Mouse (Mus musculus) liver, embryonic 14.5 days (tissue): ENCODE measurements around the gene Ptprn.

Experiments used
- CTCF ChIP-seq: IDR thresholded peaks from 2 replicates; pipeline ENCODE4 v1.5.1; 2016; ENCODE audit warnings: antibody characterized with exemption, low read depth, control low read depth
- EP300 ChIP-seq: IDR thresholded peaks from 2 replicates; pipeline ENCODE4 v1.6.1; 2016; ENCODE audit warnings: antibody characterized with exemption, low read depth

DNA sequence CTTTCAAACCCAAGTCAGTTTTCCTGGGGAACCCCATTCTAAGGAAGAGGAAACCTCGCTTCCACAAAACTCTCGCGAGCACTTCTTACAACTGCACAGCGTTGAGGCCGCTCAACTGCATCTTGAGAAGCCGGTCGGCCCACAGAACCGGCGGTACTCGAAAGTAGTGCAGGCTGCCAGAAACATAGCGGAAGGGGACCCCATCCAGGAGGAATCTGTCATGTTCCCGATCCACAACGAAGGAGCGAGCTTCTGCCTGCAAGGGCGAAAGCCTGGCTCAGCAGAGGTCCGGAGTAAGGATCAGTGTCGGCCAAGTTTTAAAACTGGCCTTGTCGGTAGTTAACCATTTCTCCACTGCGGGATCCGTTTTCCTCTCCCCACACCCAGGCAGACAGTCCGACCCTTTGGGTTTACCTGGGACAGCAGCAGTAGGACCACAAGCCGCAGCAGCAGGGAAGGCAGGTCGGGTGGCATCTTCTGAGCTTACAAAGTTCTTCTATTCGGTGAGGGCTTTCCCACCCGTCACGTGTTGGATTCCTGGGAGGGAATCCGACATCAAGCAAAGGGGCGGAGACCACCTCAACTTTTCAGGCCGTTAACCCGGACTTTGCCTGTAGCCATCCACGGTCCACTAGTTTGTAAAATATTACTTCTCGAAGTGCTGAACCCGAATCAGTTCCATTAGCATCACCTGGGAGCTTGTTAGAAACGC lies 55.2 kb downstream of the Ptprn start:
- TF ChIP-seq EP300 (no peak), CTCF (no peak)
